Mouse (Mus musculus) stomach, postnatal 0 days (tissue): ENCODE measurements around the gene Adamts17.

Source experiments
- CTCF ChIP-seq: IDR thresholded peaks from 2 replicates; pipeline ENCODE4 v1.5.1; 2016; ENCODE audit warnings: antibody characterized with exemption, low read depth, mild to moderate bottlenecking, moderate library complexity
- EP300 ChIP-seq: optimal IDR thresholded peaks from 2 replicates; pipeline ENCODE3; 2016; ENCODE audit warnings: antibody characterized with exemption

- TF ChIP-seq CTCF (no peak), EP300 (no peak)
Observed at GRCm38 (mm10) chr7:66966541-66967205, 127.1 kb downstream of the Adamts17 start.
